Mouse (Mus musculus): ENCODE data around the gene Rps11. TPM values are rescaled to one million over a fixed set of nuclear protein-coding genes. Genes with fewer than 3 reads are reported as not detected.
"Not testable (repeated sequence)": the region's sequence is repeated elsewhere in the genome, so short reads cannot be mapped to it uniquely, and the experiment has no call there.

The Rps11 gene
- 1,430 and 1,443 TPM in 2 replicates for polyA plus RNA-seq (2015; fragmentation: Nextera tagmentation; extraction: Ambion mirVana)

DNA sequence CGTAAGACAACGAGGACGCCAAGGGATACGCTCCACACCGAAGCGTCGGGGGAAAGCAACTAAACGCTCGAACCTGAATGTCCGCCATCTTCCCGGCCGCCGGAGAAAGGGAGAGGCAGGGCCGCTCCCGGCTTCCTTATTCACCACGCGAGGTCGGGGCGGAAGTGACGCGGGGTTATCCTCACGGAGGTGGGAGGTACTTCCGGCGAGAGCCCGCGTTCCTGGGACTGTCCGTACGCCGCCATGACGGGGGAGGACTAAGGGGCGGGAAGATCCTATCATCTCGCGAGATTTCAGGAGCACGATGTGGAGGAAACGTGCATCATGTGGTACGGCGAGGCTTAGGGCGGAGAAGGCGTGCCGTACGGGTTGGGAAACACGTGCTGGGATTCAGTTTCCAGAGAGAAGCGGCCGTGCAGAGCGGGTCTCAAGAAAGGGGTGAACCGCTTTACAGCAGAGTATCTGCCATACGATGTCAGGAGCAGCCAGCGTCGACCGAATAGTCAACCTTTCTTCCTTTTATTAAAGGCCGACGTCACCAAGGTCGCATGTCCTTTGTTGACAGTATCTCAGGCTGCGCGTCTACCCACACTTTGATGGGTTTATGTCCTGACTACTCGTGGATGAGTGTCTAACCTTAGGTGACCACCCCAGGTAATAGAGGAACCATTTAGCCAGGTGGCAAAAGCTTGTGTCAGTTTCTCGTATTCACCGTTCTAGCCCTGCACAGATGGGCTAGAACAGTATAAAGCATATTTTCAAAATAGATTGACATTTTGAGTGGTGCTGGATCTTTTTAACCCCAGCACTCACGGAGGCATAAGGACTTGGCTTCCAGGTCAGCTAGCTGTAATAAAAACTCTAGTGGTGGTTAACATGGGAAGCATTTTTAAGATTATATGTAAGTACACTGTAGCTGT lies at the start of gene Rps11:
Rps11 (minus strand) TSS at position 216 of the 920 bp plus-strand sequence.
- Histone ChIP-seq H3K4me1 (replicated peaks; ENCODE audit: control insufficient read depth, insufficient read depth, low read length) (peaks cover 45% of the 10 kb centered on the region), H3K4me2 (ENCODE audit: low read depth, low read length) (peak within 1 kb of the TSS; percentile 74)

DNA sequence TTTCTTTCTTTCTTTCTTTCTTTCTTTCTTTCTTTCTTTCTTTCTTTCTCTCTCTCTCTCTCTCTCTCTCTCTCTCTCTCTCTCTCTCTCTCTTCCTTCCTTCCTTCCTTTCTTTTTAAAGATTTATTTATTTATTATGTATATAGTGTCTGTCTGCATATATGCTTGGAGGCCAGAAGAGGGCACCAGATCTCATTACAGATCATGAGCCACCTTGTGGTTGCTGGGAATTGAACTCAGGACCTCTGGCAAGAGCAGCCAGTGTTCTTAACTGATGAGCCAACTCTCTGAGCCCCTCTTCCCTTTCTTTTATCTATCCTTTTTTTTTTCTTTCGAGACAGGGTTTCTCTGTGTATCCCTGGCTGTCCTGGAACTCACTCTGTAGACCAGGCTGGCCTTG lies 49.5 kb upstream of the Rps11 start:
- H3K9me3 ChIP-seq (ENCODE audit: control insufficient read depth, low read length), result peaks cover 17% of the 10 kb centered on the region
- WGBS, result 87% methylated on average over 1 of the region's 1 CpGs

More for the DNA sequence above, at the start of gene Rps11:
- Histone ChIP-seq H3K9me3 (ENCODE audit: control insufficient read depth, low read length) (no peaks in the 10 kb centered on the region), H3K27me3 (ENCODE audit: control insufficient read depth, insufficient read depth, low read depth, low read length) (no peaks in the 10 kb centered on the region), H3K4me3 (ENCODE audit: low read length) (peak within 1 kb of the TSS; percentile 82), H3K9ac (ENCODE audit: low read length) (peak within 1 kb of the TSS; percentile 95), H3K36me3 (ENCODE audit: control insufficient read depth, insufficient read depth, low read length) (peaks cover 59% of the 10 kb centered on the region), H3K27ac (ENCODE audit: low read length) (peak within 1 kb of the TSS; percentile 76)
- ATAC-seq (ENCODE audit: low read depth), result peak; percentile 85
- under 1% methylated on average over 59 of the region's 59 CpGs for WGBS

DNA sequence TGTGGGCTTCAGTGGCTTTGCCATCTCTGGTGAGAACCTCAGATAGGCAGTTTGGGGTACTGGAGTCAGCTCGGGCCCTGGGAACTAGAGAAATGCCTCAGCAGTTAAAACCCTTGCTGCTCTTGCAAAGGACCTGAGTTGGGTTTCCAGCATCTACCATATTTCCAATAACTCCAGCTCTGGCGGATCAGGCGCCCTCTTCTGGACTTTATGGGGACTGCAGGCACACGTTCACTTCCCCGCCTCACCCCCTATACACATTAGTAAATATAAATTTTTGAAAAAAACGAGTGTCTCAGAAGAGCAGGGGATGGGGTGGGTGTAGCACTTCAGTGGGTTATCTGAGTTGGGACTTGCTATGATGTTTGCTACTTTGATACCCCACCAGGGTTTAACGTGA lies 48.7 kb upstream of the Rps11 start:
- Histone ChIP-seq H3K36me3 (ENCODE audit: control insufficient read depth, insufficient read depth, low read length) (no peaks in the 10 kb centered on the region), H3K4me1 (replicated peaks; ENCODE audit: control insufficient read depth, insufficient read depth, low read length) (0 out of 2 replicates have a peak, but pooled peaks cover 3% of the 10 kb centered on the region), H3K9me3 (ENCODE audit: control insufficient read depth, low read length) (peaks cover 17% of the 10 kb centered on the region), H3K9ac (ENCODE audit: low read length) (no peak overlapping the region), H3K27me3 (ENCODE audit: control insufficient read depth, insufficient read depth, low read depth, low read length) (peaks cover 68% of the 10 kb centered on the region), H3K4me3 (ENCODE audit: low read length) (no peak overlapping the region), H3K4me2 (ENCODE audit: low read depth, low read length) (no peak overlapping the region), H3K27ac (ENCODE audit: low read length) (no peak overlapping the region)
- WGBS, result 53% methylated on average over 7 of the region's 7 CpGs
- ATAC-seq (ENCODE audit: low read depth), result no peak

More for the DNA sequence above, 49.5 kb upstream of the Rps11 start:
- H3K4me2 ChIP-seq (ENCODE audit: low read depth, low read length); H3K36me3 ChIP-seq (ENCODE audit: control insufficient read depth, insufficient read depth, low read length); ATAC-seq (ENCODE audit: low read depth); H3K4me3 ChIP-seq (ENCODE audit: low read length); H3K27ac ChIP-seq (ENCODE audit: low read length); H3K4me1 ChIP-seq (replicated peaks; ENCODE audit: control insufficient read depth, insufficient read depth, low read length); H3K9ac ChIP-seq (ENCODE audit: low read length): not testable (repeated sequence)
- peaks cover 68% of the 10 kb centered on the region for H3K27me3 ChIP-seq (ENCODE audit: control insufficient read depth, insufficient read depth, low read depth, low read length)

DNA sequence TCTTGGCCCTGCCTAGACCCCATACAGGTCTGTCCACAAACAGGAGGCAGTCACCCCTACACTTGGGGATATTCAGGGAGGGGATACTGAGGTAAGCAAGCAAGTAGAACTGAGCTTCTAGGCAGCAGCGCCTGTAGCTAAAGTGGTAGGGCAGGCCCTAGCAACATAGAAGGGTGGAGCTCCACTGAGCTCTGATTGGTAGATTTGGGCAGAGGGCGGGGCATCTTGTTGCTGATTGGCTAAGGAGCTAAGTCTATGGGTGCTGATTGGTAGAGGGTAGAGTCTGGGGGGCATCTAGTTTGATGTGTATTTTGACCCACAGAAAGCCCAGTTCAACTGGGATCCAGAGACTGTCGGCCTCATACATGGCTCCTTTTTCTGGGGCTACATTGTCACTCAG lies 45.3 kb upstream of the Rps11 start:
- no peak overlapping the region for H3K4me3 ChIP-seq (ENCODE audit: low read length)
- ATAC-seq (ENCODE audit: low read depth), result no peak
- H3K9me3 ChIP-seq (ENCODE audit: control insufficient read depth, low read length), result peaks cover 17% of the 10 kb centered on the region
- H3K4me1 ChIP-seq (replicated peaks; ENCODE audit: control insufficient read depth, insufficient read depth, low read length), result no peaks in the 10 kb centered on the region
- peaks cover 68% of the 10 kb centered on the region for H3K27me3 ChIP-seq (ENCODE audit: control insufficient read depth, insufficient read depth, low read depth, low read length)
- no peak overlapping the region for H3K4me2 ChIP-seq (ENCODE audit: low read depth, low read length)
- 85% methylated on average over 3 of the region's 3 CpGs for WGBS
- H3K9ac ChIP-seq (ENCODE audit: low read length), result no peak overlapping the region
- H3K27ac ChIP-seq (ENCODE audit: low read length), result no peak overlapping the region
- no peaks in the 10 kb centered on the region for H3K36me3 ChIP-seq (ENCODE audit: control insufficient read depth, insufficient read depth, low read length)

DNA sequence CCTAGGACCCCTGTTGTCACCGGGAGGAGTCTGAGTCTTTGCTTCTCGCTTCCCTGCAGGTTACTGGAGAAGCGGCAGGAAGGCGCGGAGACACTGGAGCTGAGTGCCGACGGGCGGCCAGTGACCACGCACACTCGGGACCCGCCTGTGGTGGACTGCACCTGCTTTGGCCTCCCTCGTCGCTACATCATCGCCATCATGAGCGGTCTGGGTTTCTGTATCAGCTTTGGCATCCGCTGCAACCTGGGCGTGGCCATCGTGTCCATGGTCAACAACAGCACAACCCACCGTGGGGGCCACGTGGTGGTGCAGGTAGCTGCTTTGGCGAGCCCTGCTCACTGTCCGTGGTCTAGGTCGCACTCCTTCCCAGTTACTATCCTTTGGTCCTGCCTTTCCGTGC lies 44.4 kb upstream of the Rps11 start:
- Histone ChIP-seq H3K36me3 (ENCODE audit: control insufficient read depth, insufficient read depth, low read length) (no peaks in the 10 kb centered on the region), H3K9ac (ENCODE audit: low read length) (no peak overlapping the region), H3K9me3 (ENCODE audit: control insufficient read depth, low read length) (peaks cover 17% of the 10 kb centered on the region), H3K4me2 (ENCODE audit: low read depth, low read length) (no peak overlapping the region), H3K4me3 (ENCODE audit: low read length) (no peak overlapping the region), H3K27ac (ENCODE audit: low read length) (no peak overlapping the region), H3K4me1 (replicated peaks; ENCODE audit: control insufficient read depth, insufficient read depth, low read length) (0 out of 2 replicates have a peak, but pooled peaks cover 2% of the 10 kb centered on the region), H3K27me3 (ENCODE audit: control insufficient read depth, insufficient read depth, low read depth, low read length) (peaks cover 70% of the 10 kb centered on the region)
- ATAC-seq (ENCODE audit: low read depth), result no peak
- 7% methylated on average over 24 of the region's 24 CpGs for WGBS

DNA sequence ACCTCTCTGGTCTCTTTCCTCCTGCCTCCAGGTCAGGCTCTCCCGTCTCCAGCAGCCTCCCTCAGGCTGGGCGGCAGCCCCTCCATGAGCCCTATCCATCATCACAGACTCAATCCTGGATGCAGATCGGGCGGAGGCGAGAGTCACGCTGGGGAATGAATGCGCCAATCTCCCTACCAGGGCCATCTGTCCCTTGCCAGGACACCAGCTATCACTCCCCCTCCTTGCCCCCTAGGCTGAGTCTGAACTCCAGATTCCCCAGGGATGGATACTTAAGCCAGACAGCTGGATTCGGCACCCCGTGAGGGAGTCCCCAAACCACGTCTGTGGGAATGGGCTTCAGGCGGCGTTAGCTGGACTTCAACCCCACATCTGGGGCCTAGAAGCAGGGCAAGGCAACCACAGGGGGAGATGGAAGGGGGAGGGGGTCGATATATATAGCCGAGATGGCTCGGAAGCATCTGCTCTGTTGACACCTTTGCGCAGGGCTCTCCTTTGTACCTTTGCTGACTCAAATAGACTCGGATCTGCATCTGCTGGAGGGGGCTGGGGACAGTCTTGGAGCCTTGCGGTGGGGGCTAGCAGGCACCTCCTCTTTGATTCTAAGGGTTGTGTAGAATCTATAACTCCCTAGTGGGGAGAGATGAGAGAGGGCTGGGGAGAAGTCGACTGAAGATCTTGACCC lies 43.7 kb upstream of the Rps11 start:
- H3K27me3 ChIP-seq (ENCODE audit: control insufficient read depth, insufficient read depth, low read depth, low read length), result peaks cover 77% of the 10 kb centered on the region
- WGBS, result 3% methylated on average over 19 of the region's 19 CpGs
- no peak overlapping the region for H3K9ac ChIP-seq (ENCODE audit: low read length)
- no peak overlapping the region for H3K4me3 ChIP-seq (ENCODE audit: low read length)
- ATAC-seq (ENCODE audit: low read depth), result no peak
- no peak overlapping the region for H3K4me2 ChIP-seq (ENCODE audit: low read depth, low read length)
- H3K9me3 ChIP-seq (ENCODE audit: control insufficient read depth, low read length), result peaks cover 17% of the 10 kb centered on the region
- H3K36me3 ChIP-seq (ENCODE audit: control insufficient read depth, insufficient read depth, low read length), result no peaks in the 10 kb centered on the region
- H3K27ac ChIP-seq (ENCODE audit: low read length), result no peak overlapping the region
- 0 out of 2 replicates have a peak, but pooled peaks cover 2% of the 10 kb centered on the region for H3K4me1 ChIP-seq (replicated peaks; ENCODE audit: control insufficient read depth, insufficient read depth, low read length)

DNA sequence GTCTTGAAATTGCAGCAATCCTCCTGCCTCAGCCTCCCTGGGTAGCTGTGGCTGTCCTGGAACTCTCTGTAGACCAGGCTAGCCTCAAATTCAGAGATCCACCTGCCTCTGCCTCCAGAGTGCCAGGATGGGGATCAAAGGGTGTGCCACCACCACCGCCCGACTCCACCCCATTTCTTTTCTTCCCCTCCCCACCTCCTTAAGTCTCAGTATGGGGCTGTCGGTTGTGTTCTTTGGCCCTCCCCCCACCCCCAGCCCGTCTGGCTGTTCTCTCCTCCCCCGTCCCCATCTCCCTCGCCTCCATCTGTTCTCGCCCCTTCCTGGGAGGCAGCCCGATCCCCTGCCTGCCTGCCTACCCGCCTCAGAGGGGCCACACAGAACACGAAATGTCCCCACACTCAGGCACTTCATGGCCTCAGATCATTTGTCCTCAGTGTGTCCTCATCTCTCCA lies 42.7 kb upstream of the Rps11 start:
- H3K4me1 ChIP-seq (replicated peaks; ENCODE audit: control insufficient read depth, insufficient read depth, low read length), result peaks cover 6% of the 10 kb centered on the region
- no peak for ATAC-seq (ENCODE audit: low read depth)
- H3K36me3 ChIP-seq (ENCODE audit: control insufficient read depth, insufficient read depth, low read length), result no peaks in the 10 kb centered on the region
- no peak overlapping the region for H3K9ac ChIP-seq (ENCODE audit: low read length)
- WGBS, result 30% methylated on average over 10 of the region's 10 CpGs
- H3K4me2 ChIP-seq (ENCODE audit: low read depth, low read length), result no peak overlapping the region
- H3K9me3 ChIP-seq (ENCODE audit: control insufficient read depth, low read length), result peaks cover 17% of the 10 kb centered on the region
- no peak overlapping the region for H3K4me3 ChIP-seq (ENCODE audit: low read length)
- peaks cover 83% of the 10 kb centered on the region for H3K27me3 ChIP-seq (ENCODE audit: control insufficient read depth, insufficient read depth, low read depth, low read length)
- no peak overlapping the region for H3K27ac ChIP-seq (ENCODE audit: low read length)

DNA sequence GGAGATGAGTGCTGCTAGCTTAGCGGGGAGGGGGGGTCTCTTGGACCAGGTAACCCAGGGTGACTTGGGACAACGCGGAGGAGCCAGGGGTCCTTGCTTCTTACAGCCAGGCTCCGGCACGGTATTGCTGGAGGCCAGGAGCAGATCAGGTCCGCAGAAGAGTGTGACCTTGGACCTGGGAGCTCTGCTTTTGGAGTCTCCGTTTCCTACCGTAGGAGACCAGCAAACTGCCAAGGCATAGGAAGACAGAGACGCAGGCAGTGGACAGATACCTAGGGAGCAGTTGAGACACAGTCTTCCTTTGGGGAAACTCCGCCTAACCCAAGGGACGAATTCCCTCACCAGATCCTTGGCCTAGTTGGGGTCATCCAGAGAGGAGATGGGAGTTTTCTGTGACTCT lies 41.5 kb upstream of the Rps11 start:
- Histone ChIP-seq H3K36me3 (ENCODE audit: control insufficient read depth, insufficient read depth, low read length) (no peaks in the 10 kb centered on the region), H3K4me2 (ENCODE audit: low read depth, low read length) (no peak overlapping the region), H3K27ac (ENCODE audit: low read length) (no peak overlapping the region), H3K9me3 (ENCODE audit: control insufficient read depth, low read length) (peaks cover 17% of the 10 kb centered on the region), H3K4me1 (replicated peaks; ENCODE audit: control insufficient read depth, insufficient read depth, low read length) (peaks cover 6% of the 10 kb centered on the region), H3K4me3 (ENCODE audit: low read length) (no peak overlapping the region), H3K9ac (ENCODE audit: low read length) (no peak overlapping the region), H3K27me3 (ENCODE audit: control insufficient read depth, insufficient read depth, low read depth, low read length) (peaks cover 79% of the 10 kb centered on the region)
- ATAC-seq (ENCODE audit: low read depth), result no peak
- WGBS, result 40% methylated on average over 11 of the region's 11 CpGs

DNA sequence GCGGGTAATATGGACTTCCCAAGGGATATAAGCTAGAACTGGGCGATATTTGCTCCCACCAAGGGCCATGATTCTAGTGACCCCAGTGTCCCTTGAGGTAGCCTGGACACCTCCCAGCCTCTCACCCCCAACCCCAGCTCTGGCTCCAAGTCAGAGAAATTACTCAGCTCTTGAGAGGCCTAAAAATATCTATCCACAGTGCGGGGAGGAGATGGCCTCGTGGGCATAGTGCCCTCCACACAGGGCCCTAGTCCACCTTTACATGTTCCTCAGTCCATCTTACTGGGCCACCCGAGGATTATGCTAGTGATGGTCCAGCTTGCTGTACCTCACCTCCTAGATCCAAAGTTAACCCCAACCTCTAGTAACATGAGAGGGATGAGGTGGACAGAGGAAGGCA lies 40.6 kb upstream of the Rps11 start:
- Histone ChIP-seq H3K36me3 (ENCODE audit: control insufficient read depth, insufficient read depth, low read length) (peaks cover 2% of the 10 kb centered on the region; the same call in 1 of the 2 replicates), H3K4me3 (ENCODE audit: low read length) (no peak overlapping the region), H3K4me2 (ENCODE audit: low read depth, low read length) (no peak overlapping the region), H3K9ac (ENCODE audit: low read length) (no peak overlapping the region), H3K9me3 (ENCODE audit: control insufficient read depth, low read length) (peaks cover 9% of the 10 kb centered on the region), H3K27ac (ENCODE audit: low read length) (no peak overlapping the region), H3K4me1 (replicated peaks; ENCODE audit: control insufficient read depth, insufficient read depth, low read length) (peaks cover 6% of the 10 kb centered on the region), H3K27me3 (ENCODE audit: control insufficient read depth, insufficient read depth, low read depth, low read length) (peaks cover 75% of the 10 kb centered on the region)
- WGBS, result 57% methylated on average over 5 of the region's 5 CpGs
- ATAC-seq (ENCODE audit: low read depth), result no peak

All from lung, embryonic 16.5 days (tissue).